Mouse (Mus musculus) limb, embryonic 13.5 days (tissue): Measurements from ENCODE around the gene H2afj. TPM values are rescaled to one million over a fixed set of nuclear protein-coding genes. Genes with fewer than 3 reads are reported as not detected.

Experiments
- ATAC-seq: fragments of 200-750 bp; cut with Nextera tagmentation; 2 replicates; pipeline ENCODE4 v1.8.0; 2017; ENCODE audit warnings: low read depth, moderate number of reproducible peaks, moderate TSS enrichment; ENCODE audit not compliant: low FRiP score
- H3K27ac ChIP-seq: fragments of 300-500 bp; sonication (generic); 2 replicates; pipeline ENCODE4 v1.5.1; 2015; ENCODE audit warnings: inconsistent platforms, mild to moderate bottlenecking, moderate library complexity
- H3K27me3 ChIP-seq: fragments of 300-500 bp; sonication (generic); 2 replicates; pipeline ENCODE4 v1.6.1; 2015; ENCODE audit warnings: mild to moderate bottlenecking, inconsistent platforms
- H3K36me3 ChIP-seq: fragments of 300-500 bp; sonication (generic); 2 replicates; pipeline ENCODE4 v1.6.1; 2015; ENCODE audit warnings: inconsistent platforms, mild to moderate bottlenecking, moderate library complexity
- H3K4me1 ChIP-seq: fragments of 300-500 bp; sonication (generic); 2 replicates; pipeline ENCODE4 v1.6.1; 2015; ENCODE audit warnings: inconsistent platforms
- H3K4me2 ChIP-seq: fragments of 300-500 bp; sonication (generic); replicated peaks from 2 replicates; pipeline ENCODE4 v1.6.1; 2015; ENCODE audit warnings: inconsistent platforms, mild to moderate bottlenecking, moderate library complexity
- H3K4me3 ChIP-seq: fragments of 300-500 bp; sonication (generic); 2 replicates; pipeline ENCODE4 v1.5.1; 2015; ENCODE audit warnings: moderate library complexity, mild to moderate bottlenecking, inconsistent platforms
- H3K9ac ChIP-seq: fragments of 300-500 bp; sonication (generic); 2 replicates; pipeline ENCODE4 v1.6.1; 2015; ENCODE audit warnings: mild to moderate bottlenecking, inconsistent platforms
- H3K9me3 ChIP-seq: fragments of 300-500 bp; sonication (generic); 2 replicates; pipeline ENCODE4 v1.6.1; 2016; ENCODE audit warnings: inconsistent platforms
- WGBS: fragments of 180-500 bp; shearing (Covaris S2); methylation state at CpG from one replicate; pipeline ENCODE4 v1.1.7; 2015; 5-methylcytosine and 5-hydroxymethylcytosine counted together
- microRNA-seq: library from miRNA; unstranded; fragments of <30 nt; microRNA quantifications from one replicate; pipeline ENCODE4, GENCODE M21; 2016
- polyA plus RNA-seq: library from polyadenylated mRNA; unstranded; fragments of >200 nt; fragmentation: Nextera tagmentation; extraction: Ambion mirVana; gene quantifications from 2 replicates; pipeline ENCODE4 v1.2.1, GENCODE M21; 2015

Gene H2afj
- polyA plus RNA-seq, 1 experiment from 2014 or later, result 95.9 TPM

DNA sequence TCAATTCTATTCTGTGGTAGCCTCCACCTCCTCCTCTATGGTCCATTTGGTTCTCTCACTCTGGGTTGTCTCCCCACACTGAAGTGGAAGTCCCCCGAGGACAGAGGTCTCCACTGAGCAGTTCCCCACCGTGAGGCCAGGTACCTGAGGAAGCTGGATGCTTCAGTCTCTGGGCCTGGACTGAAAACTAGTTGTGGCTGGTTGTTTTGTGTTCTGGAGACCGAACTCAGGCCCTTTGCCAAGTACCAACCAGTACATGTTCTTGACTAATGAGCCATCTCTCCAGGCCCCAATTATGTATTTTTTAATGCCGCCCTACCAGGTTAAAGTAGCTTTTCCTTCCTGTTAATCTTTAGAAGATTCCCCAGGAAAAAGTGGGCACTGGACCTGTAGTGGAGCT, 44.3 kb downstream of the H2afj start:
- ATAC-seq, result no peak
- WGBS, result 66% methylated on average over 4 of the region's 4 CpGs
- peaks cover 35% of the 10 kb centered on the region for H3K4me1 ChIP-seq
- no peak overlapping the region for H3K9ac ChIP-seq
- H3K36me3 ChIP-seq, result no peaks in the 10 kb centered on the region
- H3K27ac ChIP-seq, result peak overlapping the region; percentile 77
- H3K9me3 ChIP-seq, result no peaks in the 10 kb centered on the region
- H3K4me2 ChIP-seq, result no peak overlapping the region
- H3K4me3 ChIP-seq, result no peak overlapping the region
- H3K27me3 ChIP-seq, result no peaks in the 10 kb centered on the region

DNA sequence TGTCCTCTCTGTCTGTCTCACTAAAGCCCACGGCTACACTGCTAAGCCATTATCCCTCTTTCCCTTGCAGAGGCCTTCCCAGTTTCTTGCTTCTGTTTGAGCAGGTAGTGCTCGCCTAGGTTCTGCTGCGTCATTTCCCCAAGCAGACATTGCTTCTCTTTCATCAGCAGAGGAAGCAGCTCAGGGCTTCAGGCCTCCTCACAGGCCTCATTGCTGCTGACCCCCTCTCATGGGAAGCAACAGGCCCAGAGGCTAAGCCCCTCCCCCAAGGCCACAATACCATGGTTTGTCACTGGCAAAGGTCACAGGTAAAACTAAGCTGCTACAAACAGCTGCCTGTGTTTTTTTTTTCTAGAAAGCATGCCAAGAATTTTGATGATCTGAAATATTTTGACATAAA, 44.7 kb downstream of the H2afj start:
- 30% methylated on average over 3 of the region's 3 CpGs for WGBS
- no peaks in the 10 kb centered on the region for H3K27me3 ChIP-seq
- H3K27ac ChIP-seq, result peak overlapping the region; percentile 77
- no peaks in the 10 kb centered on the region for H3K36me3 ChIP-seq
- no peak overlapping the region for H3K4me3 ChIP-seq
- no peak for ATAC-seq
- H3K4me1 ChIP-seq, result peaks cover 39% of the 10 kb centered on the region
- H3K9me3 ChIP-seq, result no peaks in the 10 kb centered on the region
- no peak overlapping the region for H3K4me2 ChIP-seq
- H3K9ac ChIP-seq, result no peak overlapping the region

DNA sequence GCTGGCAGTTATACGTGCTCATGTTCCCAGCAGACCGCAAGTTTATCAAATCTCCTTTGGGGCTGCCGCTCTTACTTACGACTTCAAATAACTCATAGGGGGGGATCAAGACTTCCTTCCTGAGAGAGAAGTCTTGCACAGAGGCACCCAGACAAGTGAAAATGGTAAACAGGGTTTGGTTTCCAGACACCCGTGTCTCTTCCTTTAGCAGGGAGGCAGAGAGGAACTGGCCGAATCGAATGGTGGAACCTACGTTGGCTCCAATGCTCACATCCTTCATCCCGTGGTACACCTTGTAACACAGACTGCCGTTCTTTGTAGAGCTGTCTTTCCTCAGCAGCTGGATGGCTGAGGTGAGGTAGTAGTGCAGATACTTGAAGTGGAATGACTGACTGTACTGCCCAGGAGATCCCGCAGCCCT, 46.3 kb downstream of the H2afj start:
- Histone ChIP-seq H3K4me2 (no peak overlapping the region), H3K27me3 (no peaks in the 10 kb centered on the region), H3K4me1 (peaks cover 43% of the 10 kb centered on the region), H3K9me3 (no peaks in the 10 kb centered on the region), H3K27ac (no peak overlapping the region), H3K4me3 (no peak overlapping the region), H3K36me3 (no peaks in the 10 kb centered on the region), H3K9ac (no peak overlapping the region)
- 81% methylated on average over 11 of the region's 11 CpGs for WGBS
- ATAC-seq, result no peak

- no peak for ATAC-seq
- Histone ChIP-seq H3K9ac (no peak overlapping the region), H3K36me3 (no peaks in the 10 kb centered on the region), H3K4me1 (peaks cover 43% of the 10 kb centered on the region), H3K9me3 (no peaks in the 10 kb centered on the region), H3K27me3 (no peaks in the 10 kb centered on the region), H3K4me2 (peak overlapping the region; percentile 27), H3K27ac (no peak overlapping the region), H3K4me3 (no peak overlapping the region)
- WGBS, result 90% methylated on average over 2 of the region's 2 CpGs
Observed at GRCm38 (mm10) chr6:136855183-136855582, 47.1 kb downstream of the H2afj start.

- Histone ChIP-seq H3K4me1 (peaks cover 43% of the 10 kb centered on the region), H3K36me3 (no peaks in the 10 kb centered on the region), H3K4me3 (peak overlapping the region; percentile 0; the same call in 1 of the 2 replicates), H3K27me3 (no peaks in the 10 kb centered on the region), H3K9ac (no peak overlapping the region), H3K9me3 (no peaks in the 10 kb centered on the region), H3K27ac (peak overlapping the region; percentile 79), H3K4me2 (peak overlapping the region; percentile 27)
- peak; percentile 29; the same call in 1 of the 2 replicates for ATAC-seq
- WGBS, result 42% methylated on average over 14 of the region's 14 CpGs
Observed at GRCm38 (mm10) chr6:136856071-136856636, 48.1 kb downstream of the H2afj start.

GRCm38 (mm10) chr6:136857186-136857872, 49.3 kb downstream of the H2afj start, which contains the start of gene Art4:
TSS of gene Art4 (minus strand) at chr6:136857733.
- H3K36me3 ChIP-seq, result no peaks in the 10 kb centered on the region

GRCm38 (mm10) chr6:136857873-136858260, 49.8 kb downstream of the H2afj start:
- Histone ChIP-seq H3K4me1 (peaks cover 30% of the 10 kb centered on the region), H3K9ac (peak overlapping the region; percentile 35; the same call in 1 of the 2 replicates), H3K4me2 (peak overlapping the region; percentile 31), H3K36me3 (no peaks in the 10 kb centered on the region), H3K27ac (peak overlapping the region; percentile 39; the same call in 1 of the 2 replicates), H3K9me3 (no peaks in the 10 kb centered on the region), H3K4me3 (no peak overlapping the region), H3K27me3 (no peaks in the 10 kb centered on the region)
- WGBS, result 21% methylated on average over 11 of the region's 11 CpGs
- ATAC-seq, result no peak

More at GRCm38 (mm10) chr6:136857186-136857872, 49.3 kb downstream of the H2afj start, which contains the start of gene Art4:
- Histone ChIP-seq H3K4me1 (peaks cover 35% of the 10 kb centered on the region), H3K4me2 (peak within 1 kb of the TSS; percentile 31), H3K9ac (peak within 1 kb of the TSS; percentile 35; the same call in 1 of the 2 replicates), H3K27ac (peak within 1 kb of the TSS; percentile 39), H3K27me3 (no peaks in the 10 kb centered on the region), H3K4me3 (peak within 1 kb of the TSS; percentile 21), H3K9me3 (no peaks in the 10 kb centered on the region)
- WGBS, result 59% methylated on average over 18 of the region's 18 CpGs
- ATAC-seq, result no peak

- Histone ChIP-seq H3K9me3 (no peaks in the 10 kb centered on the region), H3K4me3 (no peak overlapping the region), H3K27me3 (no peaks in the 10 kb centered on the region), H3K9ac (no peak overlapping the region), H3K27ac (no peak overlapping the region), H3K4me1 (peaks cover 29% of the 10 kb centered on the region), H3K36me3 (no peaks in the 10 kb centered on the region), H3K4me2 (no peak overlapping the region)
- 74% methylated on average over 8 of the region's 8 CpGs for WGBS
- ATAC-seq, result no peak
Observed at GRCm38 (mm10) chr6:136858420-136858819, 50.4 kb downstream of the H2afj start.

Small RNA genes lying within 50 kb of the gene (microRNA-seq; reads per million reads assigned to microRNA genes)
- not detected for gene Gm44364

Other genes with a start within 250 kb of the H2afj start
- 3.0 and 3.8 TPM in 2 replicates for gene Plbd1, start 146.3 kb upstream of the H2afj start, polyA plus RNA-seq
- 0.04 and 0.10 TPM in 2 replicates for gene Gucy2c, start 26.5 kb upstream of the H2afj start, polyA plus RNA-seq
- gene Hist4h4, start 3.8 kb upstream of the H2afj start, polyA plus RNA-seq, result 0.74 and 0.84 TPM in 2 replicates
- gene BC049715, start 19.4 kb downstream of the H2afj start, polyA plus RNA-seq, result 1.8 and 2.2 TPM in 2 replicates
- gene Wbp11, start 20.0 kb downstream of the H2afj start, polyA plus RNA-seq, result 110 and 114 TPM in 2 replicates
- gene Smco3, start 27.2 kb downstream of the H2afj start, polyA plus RNA-seq, result 1.2 and 1.7 TPM in 2 replicates
- gene Art4, start 49.5 kb downstream of the H2afj start, polyA plus RNA-seq, result 2.3 and 3.1 TPM in 2 replicates
- 180 and 183 TPM in 2 replicates for gene Mgp, start 67.6 kb downstream of the H2afj start, polyA plus RNA-seq
- 0.28 and 0.46 TPM in 2 replicates for gene Erp27, start 113.9 kb downstream of the H2afj start, polyA plus RNA-seq
- gene Pde6h, start 115.6 kb downstream of the H2afj start, polyA plus RNA-seq, result 0.18 and 0.63 TPM in 2 replicates
- gene Arhgdib, start 133.7 kb downstream of the H2afj start, polyA plus RNA-seq, result 75.3 and 78.3 TPM in 2 replicates